Mouse (Mus musculus) retina, postnatal 7 days (tissue): Measurements from ENCODE around the gene Pip4k2c.
"Not testable (repeated sequence)": the region's sequence is repeated elsewhere in the genome, so short reads cannot be mapped to it uniquely, and the experiment has no call there.

Experiments
- DNase-seq: peaks from one replicate; pipeline ENCODE4 v3.0.0-alpha.2; 2012; ENCODE audit warnings: low read depth, low spot score

Gene Pip4k2c

GRCm38 (mm10) chr10:127170837-127171272 is 40.5 kb downstream of the Pip4k2c start:
- DNase-seq: no peak

GRCm38 (mm10) chr10:127170002-127170401 is 41.4 kb downstream of the Pip4k2c start:
- DNase-seq: no peak

- no peak for DNase-seq
These were observed 43.7 kb downstream of the Pip4k2c start for GRCm38 (mm10) chr10:127167614-127168192.

- DNase-seq: no peak
These were observed 44.4 kb downstream of the Pip4k2c start for GRCm38 (mm10) chr10:127166771-127167613.

- no peak for DNase-seq
These were observed 45.0 kb downstream of the Pip4k2c start for GRCm38 (mm10) chr10:127166404-127166715.

- DNase-seq: no peak
These were observed 45.6 kb downstream of the Pip4k2c start for GRCm38 (mm10) chr10:127165654-127166403.

GRCm38 (mm10) chr10:127165354-127165653 is 46.1 kb downstream of the Pip4k2c start:
- no peak for DNase-seq

- DNase-seq: peak; percentile 73
These were observed 46.6 kb downstream of the Pip4k2c start, which contains the start of gene B4galnt1 for GRCm38 (mm10) chr10:127164631-127165353. Gene B4galnt1, plus strand, starts transcription at chr10:127165225.

GRCm38 (mm10) chr10:127164190-127164589 is 47.2 kb downstream of the Pip4k2c start:
- no peak for DNase-seq

GRCm38 (mm10) chr10:127162771-127163261 is 48.6 kb downstream of the Pip4k2c start:
- not testable (repeated sequence) for DNase-seq

GRCm38 (mm10) chr10:127160728-127161127 is 50.7 kb downstream of the Pip4k2c start:
- no peak for DNase-seq

- DNase-seq: no peak
These were observed 51.3 kb downstream of the Pip4k2c start for GRCm38 (mm10) chr10:127160081-127160480.

GRCm38 (mm10) chr10:127158471-127158870 is 52.9 kb downstream of the Pip4k2c start:
- DNase-seq: no peak

GRCm38 (mm10) chr10:127156511-127156910 is 54.9 kb downstream of the Pip4k2c start:
- no peak for DNase-seq

- no peak for DNase-seq
These were observed 55.3 kb downstream of the Pip4k2c start for GRCm38 (mm10) chr10:127156089-127156488.

- DNase-seq: no peak
These were observed 56.7 kb downstream of the Pip4k2c start for GRCm38 (mm10) chr10:127154652-127155051.

GRCm38 (mm10) chr10:127154241-127154640 is 57.1 kb downstream of the Pip4k2c start:
- DNase-seq: no peak

GRCm38 (mm10) chr10:127153323-127153722 is 58.1 kb downstream of the Pip4k2c start:
- no peak for DNase-seq

- DNase-seq: not testable (repeated sequence)
These were observed 58.8 kb downstream of the Pip4k2c start for GRCm38 (mm10) chr10:127152556-127152955.

GRCm38 (mm10) chr10:127151233-127151632 is 60.2 kb downstream of the Pip4k2c start:
- DNase-seq: not testable (repeated sequence)

GRCm38 (mm10) chr10:127150471-127150872 is 60.9 kb downstream of the Pip4k2c start:
- DNase-seq: no peak

- no peak for DNase-seq
These were observed 64.2 kb downstream of the Pip4k2c start for GRCm38 (mm10) chr10:127147135-127147534.
